Mouse (Mus musculus) MEL (cell line): ENCODE results near the gene Olfr938. TPM values are rescaled to one million over a fixed set of nuclear protein-coding genes. Genes with fewer than 3 reads are reported as not detected.

Experiments used
- DNase-seq: peaks from one replicate; pipeline ENCODE4 v3.0.0; 2011; ENCODE audit warnings: low read depth, low spot score
- H3K27ac ChIP-seq: 2 replicates; pipeline ENCODE4 v1.5.1; 2012; ENCODE audit warnings: low read depth, mild to moderate bottlenecking, control low read depth, low read length, moderate library complexity; ENCODE audit not compliant: control insufficient read depth
- H3K27me3 ChIP-seq, 2 experiments: fragments of 150-350 bp in 1 of 2; sonication (generic) in 1 of 2; 2 replicates each; pipeline ENCODE4 v1.6.1; 2012; ENCODE audit warnings: low read length in 2 of 2, mild to moderate bottlenecking in 2 of 2, improper control_type of control experiment in 1 of 2, moderate library complexity in 1 of 2; ENCODE audit not compliant: insufficient read depth in 2 of 2, control insufficient read depth in 1 of 2
- H3K36me3 ChIP-seq, 2 experiments: 2 replicates each; pipeline ENCODE4 v1.6.1; 2012 to 2014; ENCODE audit warnings: low read length in 2 of 2, improper control_type of control experiment in 1 of 2, inconsistent platforms in 1 of 2, mild to moderate bottlenecking in 1 of 2; ENCODE audit not compliant: insufficient read depth in 2 of 2, control insufficient read depth in 1 of 2
- H3K4me1 ChIP-seq, 2 experiments: fragments of 150-350 bp in 1 of 2; sonication (generic) in 1 of 2; 2 replicates each; pipeline ENCODE4 v1.6.1; 2012; ENCODE audit warnings: low read length in 2 of 2, improper control_type of control experiment in 1 of 2, mild to moderate bottlenecking in 1 of 2; ENCODE audit not compliant: insufficient read depth in 2 of 2, control insufficient read depth in 1 of 2
- H3K4me3 ChIP-seq, 2 experiments: fragments of 150-350 bp in 1 of 2; sonication (generic) in 1 of 2; 2 replicates each; pipeline ENCODE4 v1.5.1; 2012; ENCODE audit warnings: low read depth in 2 of 2, low read length in 2 of 2, mild to moderate bottlenecking in 2 of 2, moderate library complexity in 2 of 2, control low read depth in 1 of 2, improper control_type of control experiment in 1 of 2; ENCODE audit not compliant: control insufficient read depth in 1 of 2, insufficient read depth in 1 of 2
- H3K79me2 ChIP-seq: 2 replicates; pipeline ENCODE4 v1.6.1; 2012; ENCODE audit warnings: mild to moderate bottlenecking, low read length, moderate library complexity; ENCODE audit not compliant: control insufficient read depth, poor library complexity, insufficient read depth
- H3K9ac ChIP-seq: 2 replicates; pipeline ENCODE4 v1.6.1; 2012; ENCODE audit warnings: low read depth, mild to moderate bottlenecking, control low read depth, low read length, moderate library complexity; ENCODE audit not compliant: control insufficient read depth, poor library complexity, severe bottlenecking
- H3K9me3 ChIP-seq: fragments of 150-350 bp; sonication (generic); replicated peaks from 2 replicates; pipeline ENCODE4 v1.6.1; 2012; ENCODE audit warnings: mild to moderate bottlenecking, low read length, improper control_type of control experiment, moderate library complexity; ENCODE audit not compliant: insufficient read depth
- CHD1 ChIP-seq: IDR thresholded peaks from 2 replicates; pipeline ENCODE4 v1.6.1; 2012; ENCODE audit warnings: low read depth, mild to moderate bottlenecking, inconsistent platforms, low read length, improper control_type of control experiment
- CTCF ChIP-seq, 3 experiments: IDR thresholded peaks in 2 of 3; conservative IDR thresholded peaks in 1 of 3; 2 replicates each; pipeline ENCODE4 v1.5.1; 2011 to 2012; ENCODE audit warnings: low read length in 3 of 3, low read depth in 2 of 3, mild to moderate bottlenecking in 2 of 3, improper control_type of control experiment in 1 of 3, inconsistent platforms in 1 of 3, mixed read lengths in 1 of 3, moderate library complexity in 1 of 3; ENCODE audit not compliant: control insufficient read depth in 1 of 3, insufficient read depth in 1 of 3, poor library complexity in 1 of 3, severe bottlenecking in 1 of 3
- ELF1 ChIP-seq: IDR thresholded peaks from 2 replicates; pipeline ENCODE4 v1.6.1; 2014; ENCODE audit warnings: low read depth, mild to moderate bottlenecking, inconsistent platforms, low read length, improper control_type of control experiment, moderate library complexity
- ETS1 ChIP-seq: IDR thresholded peaks from 2 replicates; pipeline ENCODE4 v1.6.1; 2012; ENCODE audit warnings: low read depth, mild to moderate bottlenecking, inconsistent platforms, low read length, improper control_type of control experiment, moderate library complexity
- HCFC1 ChIP-seq: IDR thresholded peaks from 2 replicates; pipeline ENCODE4 v1.6.1; 2012; ENCODE audit warnings: low read depth, mild to moderate bottlenecking, inconsistent platforms, low read length, improper control_type of control experiment, moderate library complexity
- JUND ChIP-seq: IDR thresholded peaks from 2 replicates; pipeline ENCODE4 v1.6.1; 2011; ENCODE audit warnings: low read depth, mild to moderate bottlenecking, improper control_type of control experiment, low read length
- MAFK ChIP-seq: IDR thresholded peaks from 2 replicates; pipeline ENCODE4 v1.6.1; 2011; ENCODE audit warnings: low read depth, mild to moderate bottlenecking, low read length, improper control_type of control experiment, borderline replicate concordance
- MAZ ChIP-seq: IDR thresholded peaks from 2 replicates; pipeline ENCODE4 v1.6.1; 2012; ENCODE audit warnings: low read depth, mild to moderate bottlenecking, inconsistent platforms, low read length, improper control_type of control experiment
- MEF2A ChIP-seq: IDR thresholded peaks from 2 replicates; pipeline ENCODE4 v1.6.1; 2014; ENCODE audit warnings: low read depth, mild to moderate bottlenecking, inconsistent platforms, low read length, improper control_type of control experiment; ENCODE audit not compliant: poor library complexity, insufficient replicate concordance, severe bottlenecking; ENCODE audit errors: extremely low read depth
- MXI1 ChIP-seq: IDR thresholded peaks from 2 replicates; pipeline ENCODE4 v1.6.1; 2011; ENCODE audit warnings: mild to moderate bottlenecking, low read depth, low read length, improper control_type of control experiment
- MYB ChIP-seq: IDR thresholded peaks from 2 replicates; pipeline ENCODE4 v1.6.1; 2011; ENCODE audit warnings: mild to moderate bottlenecking, low read depth, low read length, improper control_type of control experiment
- MYC ChIP-seq: IDR thresholded peaks from 2 replicates; pipeline ENCODE4 v1.6.1; 2011; ENCODE audit warnings: low read depth, mild to moderate bottlenecking, low read length, improper control_type of control experiment, moderate library complexity
- NELFE ChIP-seq: IDR thresholded peaks from 2 replicates; pipeline ENCODE4 v1.6.1; 2011; ENCODE audit warnings: low read depth, low read length, improper control_type of control experiment
- POLR2AphosphoS2 ChIP-seq: IDR thresholded peaks from 2 replicates; pipeline ENCODE4 v1.6.1; 2011; ENCODE audit warnings: low read length, improper control_type of control experiment
- RAD21 ChIP-seq: IDR thresholded peaks from 2 replicates; pipeline ENCODE4 v1.6.1; 2011; ENCODE audit warnings: mild to moderate bottlenecking, low read depth, low read length, improper control_type of control experiment
- RCOR1 ChIP-seq: IDR thresholded peaks from 2 replicates; pipeline ENCODE4 v1.6.1; 2012; ENCODE audit warnings: low read depth, mild to moderate bottlenecking, inconsistent platforms, low read length, improper control_type of control experiment
- SIN3A ChIP-seq: IDR thresholded peaks from 2 replicates; pipeline ENCODE4 v1.6.1; 2012; ENCODE audit warnings: low read length, improper control_type of control experiment, inconsistent platforms
- SMC3 ChIP-seq: IDR thresholded peaks from 2 replicates; pipeline ENCODE4 v1.6.1; 2011; ENCODE audit warnings: low read depth, low read length, improper control_type of control experiment
- UBTF ChIP-seq: IDR thresholded peaks from 2 replicates; pipeline ENCODE4 v1.6.1; 2012; ENCODE audit warnings: low read depth, mild to moderate bottlenecking, inconsistent platforms, low read length, improper control_type of control experiment, moderate library complexity, borderline replicate concordance; ENCODE audit not compliant: insufficient read depth
- USF2 ChIP-seq, 2 experiments: IDR thresholded peaks; 2 replicates each; pipeline ENCODE4 v1.6.1; 2011 to 2012; ENCODE audit warnings: improper control_type of control experiment in 2 of 2, low read length in 2 of 2, borderline replicate concordance in 1 of 2, inconsistent platforms in 1 of 2, low read depth in 1 of 2, mild to moderate bottlenecking in 1 of 2; ENCODE audit not compliant: insufficient read depth in 1 of 2
- ZC3H11A ChIP-seq: IDR thresholded peaks from 2 replicates; pipeline ENCODE4 v1.6.1; 2012; ENCODE audit warnings: low read depth, mild to moderate bottlenecking, inconsistent platforms, low read length, improper control_type of control experiment
- ZKSCAN1 ChIP-seq: IDR thresholded peaks from 2 replicates; pipeline ENCODE4 v1.6.1; 2012; ENCODE audit warnings: low read depth, mild to moderate bottlenecking, inconsistent platforms, low read length, improper control_type of control experiment, moderate library complexity
- polyA plus RNA-seq, 2 experiments: library from polyadenylated mRNA; stranded (reverse) in 1 of 2; unstranded in 1 of 2; fragments of >175 nt in 1 of 2; fragments of >200 nt in 1 of 2; gene quantifications; 2 replicates each; pipeline versions ENCODE4 v1.2.1 to v1.2.4; 2012; ENCODE audit warnings: low replicate concordance in 2 of 2, low read depth in 1 of 2; ENCODE audit not compliant: insufficient read length in 2 of 2, insufficient read depth in 1 of 2, missing spikeins in 1 of 2
- total RNA-seq: library from RNA; depleted of rRNA; stranded (reverse); fragments of 300-350 nt; gene quantifications from 2 replicates; pipeline ENCODE4 v1.2.3, GENCODE M21; 2012; rRNA removed

Gene Olfr938
- not detected in 2 replicates for total RNA-seq
- polyA plus RNA-seq = not detected

GRCm38 (mm10) chr9:39078787-39079186 is at the start of gene Olfr938:
Olfr938 (minus strand) TSS chr9:39078887.
- H3K4me1 ChIP-seq = no peaks in the 10 kb centered on the region
- H3K36me3 ChIP-seq = no peaks in the 10 kb centered on the region
- no peaks in the 10 kb centered on the region for H3K27me3 ChIP-seq
- DNase-seq = no peak
- H3K9me3 ChIP-seq = no peaks in the 10 kb centered on the region
- H3K9ac ChIP-seq = no peak within 1 kb of the TSS
- H3K79me2 ChIP-seq = no peaks in the 10 kb centered on the region
- H3K27ac ChIP-seq = no peak within 1 kb of the TSS
- no peak for TF ChIP-seq UBTF
- no peak for TF ChIP-seq POLR2AphosphoS2
- TF ChIP-seq MXI1 = no peak
- no peak for TF ChIP-seq NELFE
- TF ChIP-seq RCOR1 = no peak
- TF ChIP-seq SMC3 = no peak
- TF ChIP-seq MYC = no peak
- TF ChIP-seq ELF1 = no peak
- no peak for TF ChIP-seq HCFC1
- TF ChIP-seq RAD21 = no peak
- TF ChIP-seq MAFK = no peak
- no peak for TF ChIP-seq ZKSCAN1
- no peak for TF ChIP-seq JUND
- no peak for TF ChIP-seq CHD1
- no peak within 1 kb of the TSS for H3K4me3 ChIP-seq

- H3K4me3 ChIP-seq = no peak within 1 kb of the TSS
- DNase-seq = no peak
- no peaks in the 10 kb centered on the region for H3K9me3 ChIP-seq
- no peaks in the 10 kb centered on the region for H3K36me3 ChIP-seq
- no peak within 1 kb of the TSS for H3K9ac ChIP-seq
- H3K79me2 ChIP-seq = no peaks in the 10 kb centered on the region
- H3K27ac ChIP-seq = no peak within 1 kb of the TSS
- no peaks in the 10 kb centered on the region for H3K27me3 ChIP-seq
- TF ChIP-seq ELF1 (no peak), MAZ (no peak), UBTF (no peak), USF2 (IDR thresholded peaks at IDR 0.05; ENCODE audit: borderline replicate concordance in 1 of 2, insufficient read depth in 1 of 2, low read depth in 1 of 2, low read length in 2 of 2) (no peak), ETS1 (no peak), ZC3H11A (no peak), CHD1 (no peak), JUND (no peak), MYB (no peak), SIN3A (no peak), RAD21 (no peak), CTCF (IDR thresholded peaks at IDR 0.05 in 2 of 3, conservative IDR thresholded peaks at IDR 0.05 in 1 of 3; ENCODE audit: control insufficient read depth in 1 of 3, insufficient read depth in 1 of 3, low read depth in 2 of 3, low read length in 3 of 3, poor library complexity in 1 of 3, severe bottlenecking in 1 of 3) (no peak), MEF2A (no peak), RCOR1 (no peak), MYC (no peak), NELFE (no peak), ZKSCAN1 (no peak), HCFC1 (no peak)
- TF ChIP-seq, all 39 proteins: peak for 0
- H3K4me1 ChIP-seq = no peaks in the 10 kb centered on the region
These were observed 49.1 kb upstream of the Olfr938 start, which contains the start of gene Olfr27 for GRCm38 (mm10) chr9:39127831-39128230. Olfr27 (plus strand) TSS chr9:39128131.
